In genomic region chr3:109122641-109123530, GRCm38 (mm10) we compare ENCODE assay signal across 8 mouse cellular contexts. TPM values are rescaled to one million over a fixed set of nuclear protein-coding genes. Genes with fewer than 3 reads are reported as not detected.
DNase-seq lines count a peak whose midpoint lies in the region; ATAC-seq and TF ChIP-seq lines count a peak whose summit lies in the region.

Gene Slc25a24, plus strand, starts transcription at chr3:109123149.

- H3K36me3 ChIP-seq in intestine, embryonic 15.5 days: no peaks in the 10 kb centered on the region
- H3K36me3 ChIP-seq in liver, embryonic 12.5 days: no peaks in the 10 kb centered on the region
- H3K36me3 ChIP-seq in myocyte (ENCODE audit: control insufficient read depth, insufficient read depth): peaks cover 14% of the 10 kb centered on the region
- no peaks in the 10 kb centered on the region; the same call in 1 of the 2 replicates for H3K36me3 ChIP-seq in stomach, embryonic 14.5 days (ENCODE audit: control insufficient read depth, insufficient read depth, low read length)

- peak; percentile 80 for TF ChIP-seq POLR2A in myocyte (IDR thresholded peaks at IDR 0.05; ENCODE audit: insufficient read length, low read depth)

- H3K4me2 ChIP-seq in intestine, embryonic 15.5 days (replicated peaks): peak within 1 kb of the TSS; percentile 70
- peak within 1 kb of the TSS; percentile 84 for H3K4me2 ChIP-seq in liver, embryonic 12.5 days
- peak within 1 kb of the TSS; percentile 87 for H3K4me2 ChIP-seq in myocyte (ENCODE audit: low read depth)
- peak within 1 kb of the TSS; percentile 50 for H3K4me2 ChIP-seq in stomach, embryonic 14.5 days (replicated peaks; ENCODE audit: low read depth, low read length)

- peak within 1 kb of the TSS; percentile 44 for H3ac ChIP-seq in myocyte (ENCODE audit: control insufficient read depth, insufficient read length)

- 1% methylated on average over 37 of the region's 49 CpGs for WGBS in intestine, embryonic 15.5 days
- WGBS in liver, embryonic 12.5 days (ENCODE audit: insufficient replicate concordance): 1% methylated on average over 41 of the region's 49 CpGs
- under 1% methylated on average over 40 of the region's 49 CpGs for WGBS in stomach, embryonic 14.5 days

- H3K27ac ChIP-seq in intestine, embryonic 15.5 days: peak within 1 kb of the TSS; percentile 91
- H3K27ac ChIP-seq in liver, embryonic 12.5 days: peak within 1 kb of the TSS; percentile 43; the same call in 1 of the 2 replicates
- H3K27ac ChIP-seq in stomach, embryonic 14.5 days (ENCODE audit: low read length): peak within 1 kb of the TSS; percentile 84

- H3K4me3 ChIP-seq in intestine, embryonic 15.5 days (replicated peaks): peak within 1 kb of the TSS; percentile 76
- peak within 1 kb of the TSS; percentile 68 for H3K4me3 ChIP-seq in liver, embryonic 12.5 days
- peak within 1 kb of the TSS; percentile 66 for H3K4me3 ChIP-seq in myocyte
- H3K4me3 ChIP-seq in stomach, embryonic 14.5 days (ENCODE audit: low read depth, low read length): peak within 1 kb of the TSS; percentile 92

- peak; percentile 18 for DNase-seq in right cerebral cortex, adult 18-20 months
- no peak for DNase-seq in right cerebral cortex, postnatal 36 days (ENCODE audit: low spot score in 2 of 2)
- DNase-seq in embryo, embryonic 10.5 days (ENCODE audit: low spot score): peak; percentile 65
- peak; percentile 43 to 75 for DNase-seq in gastrocnemius, postnatal 4 days (ENCODE audit: low spot score in 2 of 2)

- no peaks in the 10 kb centered on the region for H3K27me3 ChIP-seq in intestine, embryonic 15.5 days (replicated peaks)
- peaks cover 10% of the 10 kb centered on the region; the same call in 1 of the 2 replicates for H3K27me3 ChIP-seq in liver, embryonic 12.5 days (replicated peaks)
- H3K27me3 ChIP-seq in myocyte (ENCODE audit: control insufficient read depth, insufficient read depth, insufficient read length): no peaks in the 10 kb centered on the region
- no peaks in the 10 kb centered on the region for H3K27me3 ChIP-seq in stomach, embryonic 14.5 days (ENCODE audit: control insufficient read depth, insufficient read depth, low read length)

- no peaks in the 10 kb centered on the region for H3K9me3 ChIP-seq in intestine, embryonic 15.5 days
- H3K9me3 ChIP-seq in liver, embryonic 12.5 days (replicated peaks): no peaks in the 10 kb centered on the region
- no peaks in the 10 kb centered on the region for H3K9me3 ChIP-seq in stomach, embryonic 14.5 days (ENCODE audit: control insufficient read depth, low read depth, low read length)

- H3K9ac ChIP-seq in intestine, embryonic 15.5 days: peak within 1 kb of the TSS; percentile 84
- peak within 1 kb of the TSS; percentile 75 for H3K9ac ChIP-seq in liver, embryonic 12.5 days
- peak within 1 kb of the TSS; percentile 90 for H3K9ac ChIP-seq in stomach, embryonic 14.5 days (replicated peaks; ENCODE audit: low read depth, low read length)

- peaks cover 41% of the 10 kb centered on the region for H3K79me2 ChIP-seq in myocyte (ENCODE audit: control insufficient read depth, insufficient read depth)

- ATAC-seq in intestine, embryonic 15.5 days: peak; percentile 92
- ATAC-seq in liver, embryonic 12.5 days: peak; percentile 89
- ATAC-seq in stomach, embryonic 14.5 days (ENCODE audit: insufficient number of reproducible peaks, insufficient read depth, low FRiP score, low read depth): peak; percentile 93

- H3K4me1 ChIP-seq in intestine, embryonic 15.5 days (replicated peaks): peaks cover 19% of the 10 kb centered on the region
- H3K4me1 ChIP-seq in liver, embryonic 12.5 days: peaks cover 24% of the 10 kb centered on the region
- H3K4me1 ChIP-seq in stomach, embryonic 14.5 days (ENCODE audit: control insufficient read depth, insufficient read depth, low read length): peaks cover 8% of the 10 kb centered on the region; the same call in 1 of the 2 replicates

TF ChIP-seq in myocyte, 11 proteins besides CTCF, POLR2A, EP300 and RAD21:
- TF ChIP-seq REST (IDR thresholded peaks at IDR 0.05; ENCODE audit: insufficient read depth, insufficient read length): no peak
- TF ChIP-seq SRF (IDR thresholded peaks at IDR 0.05; ENCODE audit: control insufficient read depth, insufficient read length, low read depth): no peak
- TF ChIP-seq USF1 (IDR thresholded peaks at IDR 0.05; ENCODE audit: low read depth): no peak
- TF ChIP-seq MYOG (IDR thresholded peaks at IDR 0.05; ENCODE audit: control insufficient read depth in 1 of 3, insufficient read depth in 1 of 3, insufficient read length in 2 of 3, low read depth in 2 of 3): peak; percentile 49 to 83 (median 78)
- peak in 2 of 3 experiments; percentile 78 to 86 for TF ChIP-seq MYOD1 (IDR thresholded peaks at IDR 0.05; ENCODE audit: control insufficient read depth in 1 of 3, insufficient read length in 2 of 3, low read depth in 2 of 3)
- TF ChIP-seq MAX (IDR thresholded peaks at IDR 0.05; ENCODE audit: low read depth): no peak
- no peak for TF ChIP-seq E2F4 (IDR thresholded peaks at IDR 0.05; ENCODE audit: insufficient read depth)
- TF ChIP-seq TCF3 (IDR thresholded peaks at IDR 0.05; ENCODE audit: insufficient read length, low read depth): no peak
- TF ChIP-seq POLR2AphosphoS2 (IDR thresholded peaks at IDR 0.05; ENCODE audit: insufficient read length, low read depth): peak; percentile 64
- no peak for TF ChIP-seq CEBPB (IDR thresholded peaks at IDR 0.05; ENCODE audit: insufficient read depth, poor library complexity, severe bottlenecking)
- no peak for TF ChIP-seq TCF12 (IDR thresholded peaks at IDR 0.05; ENCODE audit: insufficient read depth, poor library complexity, severe bottlenecking)

RNA-seq across cellular contexts. Expression of gene Slc25a24, which starts in this region (rescaled TPM):
- 10 to 100 TPM; 40.2 to 50.6 TPM for total RNA-seq in gastrocnemius, postnatal 4 days (2021)
- polyA plus RNA-seq in intestine, embryonic 15.5 days (2015; fragmentation: Nextera tagmentation; extraction: Ambion mirVana): 34.7 and 39.9 TPM in 2 replicates
- 10.0 and 10.1 TPM in 2 replicates for polyA plus RNA-seq in liver, embryonic 12.5 days (2016; fragmentation: Nextera tagmentation; extraction: Ambion mirVana)
- 13.9 TPM for polyA plus RNA-seq in myocyte (2012; fragmentation: generic; extraction: Trizol)
- 43.8 and 47.0 TPM in 2 replicates for polyA plus RNA-seq in stomach, embryonic 14.5 days (2014; fragmentation: Nextera tagmentation; extraction: Ambion mirVana)

Comparison
In these comparisons a context has a peak if more than half of its experiments do, and no peak if none do; other contexts are left out.
1. DNase-seq: peak in right cerebral cortex, adult 18-20 months (single experiment), embryo, embryonic 10.5 days (single experiment) and gastrocnemius, postnatal 4 days (2 of 2); none in right cerebral cortex, postnatal 36 days (0 of 2).
2. Peak in every context shown above with its lines, with median percentiles within 50 percentile points of each other: ATAC-seq, H3K27ac ChIP-seq, H3K4me2 ChIP-seq, H3K4me3 ChIP-seq and H3K9ac ChIP-seq.